Mouse (Mus musculus) cortical plate, adult 2 months (tissue): ENCODE results near the gene Dclre1c.

Experiments used
- CTCF ChIP-seq: fragments of 200-500 bp; IDR thresholded peaks from 2 replicates; pipeline ENCODE4 v1.5.1; 2011; ENCODE audit warnings: mild to moderate bottlenecking, control low read depth, low read length; ENCODE audit not compliant: insufficient read depth; ENCODE audit errors: extremely low read depth
- POLR2A ChIP-seq: fragments of 200-500 bp; IDR thresholded peaks from 2 replicates; pipeline ENCODE4 v1.6.1; 2011; ENCODE audit warnings: mild to moderate bottlenecking, low read length, control low read depth; ENCODE audit not compliant: insufficient read depth; ENCODE audit errors: extremely low read depth

DNA sequence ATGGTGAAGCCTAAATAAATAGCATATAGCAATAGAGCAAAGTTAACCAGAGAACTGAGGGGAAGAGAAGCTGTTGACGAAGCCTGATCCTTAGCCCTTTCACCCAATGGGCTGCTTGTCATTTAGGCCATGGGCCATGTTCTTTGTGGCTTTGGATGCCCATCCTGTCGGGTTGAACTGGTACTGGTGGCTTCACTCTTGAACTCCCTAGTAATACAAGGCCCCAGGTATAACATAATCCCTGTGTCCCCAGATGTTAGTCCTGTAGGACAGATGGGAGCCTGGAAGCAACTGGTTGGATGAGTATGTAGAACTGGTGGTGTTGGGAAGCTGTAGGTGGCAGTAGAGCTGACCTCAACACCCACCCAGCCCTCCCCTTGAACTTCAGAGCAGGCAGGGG, 32.0 kb upstream of the Dclre1c start:
- TF ChIP-seq CTCF (no peak), POLR2A (no peak)
